Mouse (Mus musculus) midbrain, embryonic 16.5 days (tissue): ENCODE results near the gene Prtn3. TPM values are rescaled to one million over a fixed set of nuclear protein-coding genes. Genes with fewer than 3 reads are reported as not detected.
"Not testable (repeated sequence)": the region's sequence is repeated elsewhere in the genome, so short reads cannot be mapped to it uniquely, and the experiment has no call there.

Experiments used
- ATAC-seq: fragments of 200-750 bp; cut with Nextera tagmentation; 2 replicates; pipeline ENCODE4 v1.8.0; 2017; ENCODE audit warnings: moderate TSS enrichment
- H3K27ac ChIP-seq: fragments of 300-500 bp; sonication (generic); 2 replicates; pipeline ENCODE4 v1.5.1; 2014; ENCODE audit warnings: mild to moderate bottlenecking, low read length, mixed read lengths
- H3K27me3 ChIP-seq: fragments of 300-500 bp; sonication (generic); 2 replicates; pipeline ENCODE4 v1.6.1; 2014; ENCODE audit warnings: low read depth, low read length, mixed read lengths; ENCODE audit not compliant: control insufficient read depth, insufficient read depth
- H3K36me3 ChIP-seq: fragments of 300-500 bp; sonication (generic); 2 replicates; pipeline ENCODE4 v1.6.1; 2014; ENCODE audit warnings: mild to moderate bottlenecking, low read length, moderate library complexity, mixed read lengths; ENCODE audit not compliant: control insufficient read depth, insufficient read depth
- H3K4me1 ChIP-seq: fragments of 300-500 bp; sonication (generic); 2 replicates; pipeline ENCODE4 v1.6.1; 2014; ENCODE audit warnings: mild to moderate bottlenecking, low read length, mixed read lengths; ENCODE audit not compliant: control insufficient read depth, insufficient read depth
- H3K4me2 ChIP-seq: fragments of 300-500 bp; sonication (generic); 2 replicates; pipeline ENCODE4 v1.6.1; 2014; ENCODE audit warnings: mild to moderate bottlenecking, low read length, mixed read lengths
- H3K4me3 ChIP-seq: fragments of 300-500 bp; sonication (generic); 2 replicates; pipeline ENCODE4 v1.5.1; 2014; ENCODE audit warnings: low read depth, mild to moderate bottlenecking, low read length, moderate library complexity, mixed read lengths
- H3K9ac ChIP-seq: fragments of 300-500 bp; sonication (generic); 2 replicates; pipeline ENCODE4 v1.6.1; 2014; ENCODE audit warnings: low read depth, low read length, mixed read lengths
- H3K9me3 ChIP-seq: fragments of 300-500 bp; sonication (generic); replicated peaks from 2 replicates; pipeline ENCODE4 v1.6.1; 2014; ENCODE audit warnings: mild to moderate bottlenecking, low read length, mixed read lengths; ENCODE audit not compliant: control insufficient read depth, poor library complexity, severe bottlenecking
- WGBS: fragments of 180-500 bp; shearing (Covaris S2); extraction: QIAGEN DNeasy Blood & Tissue Kit; methylation state at CpG from one replicate; pipeline ENCODE4 v1.1.7; 2014; 5-methylcytosine and 5-hydroxymethylcytosine counted together
- polyA plus RNA-seq: library from polyadenylated mRNA; unstranded; fragments of >200 nt; fragmentation: Nextera tagmentation; extraction: Ambion mirVana; gene quantifications from 2 replicates; pipeline ENCODE4 v1.2.1, GENCODE M21; 2015

The Prtn3 gene
- polyA plus RNA-seq, 1 experiment from 2014 or later: 12.7 TPM

GRCm38 (mm10) chr10:79890670-79891069 is 16.4 kb downstream of the Prtn3 start, which contains the start of gene Cfd:
Gene Cfd (plus strand): TSS chr10:79890853.
- no peaks in the 10 kb centered on the region for H3K27me3 ChIP-seq
- no peak for ATAC-seq
- H3K4me3 ChIP-seq: no peak within 1 kb of the TSS
- no peak within 1 kb of the TSS for H3K4me2 ChIP-seq
- no peaks in the 10 kb centered on the region for H3K9me3 ChIP-seq
- 32% methylated on average over 5 of the region's 5 CpGs for WGBS
- no peaks in the 10 kb centered on the region for H3K4me1 ChIP-seq
- H3K9ac ChIP-seq: no peak within 1 kb of the TSS
- H3K27ac ChIP-seq: no peak within 1 kb of the TSS
- peaks cover 3% of the 10 kb centered on the region for H3K36me3 ChIP-seq

DNA sequence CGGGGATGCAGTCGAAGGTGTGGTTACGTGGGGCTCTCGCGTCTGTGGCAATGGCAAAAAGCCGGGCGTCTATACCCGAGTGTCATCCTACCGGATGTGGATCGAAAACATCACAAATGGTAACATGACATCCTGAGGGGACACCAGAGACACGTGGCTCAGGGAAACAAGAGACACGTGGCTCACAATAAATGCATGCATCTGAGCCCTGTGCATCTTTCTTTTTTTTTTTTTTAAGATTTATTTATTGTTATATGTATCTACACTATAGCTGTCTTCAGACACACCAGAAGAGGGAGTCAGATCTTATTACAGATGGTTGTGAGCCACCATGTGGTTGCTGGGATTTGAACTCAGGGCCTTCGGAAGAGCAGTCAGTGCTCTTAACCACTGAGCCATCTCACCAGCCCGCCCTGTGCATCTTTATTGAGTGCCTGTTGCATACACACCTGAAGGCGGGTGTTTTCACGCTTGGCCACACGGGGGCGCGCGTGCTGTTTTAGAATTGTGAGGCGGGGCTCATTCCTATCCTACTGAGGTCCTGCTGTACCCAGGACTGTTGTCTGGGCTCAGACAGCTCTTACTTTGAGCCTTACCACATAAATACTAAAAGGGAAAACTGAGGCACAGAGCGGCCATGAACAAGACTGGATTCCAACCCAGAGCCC is 18.3 kb downstream of the Prtn3 start:
- H3K4me2 ChIP-seq, H3K27me3 ChIP-seq, H3K9me3 ChIP-seq, H3K4me3 ChIP-seq, H3K9ac ChIP-seq, H3K27ac ChIP-seq, H3K4me1 ChIP-seq: not testable (repeated sequence)
- peaks cover 11% of the 10 kb centered on the region for H3K36me3 ChIP-seq
- WGBS: 45% methylated on average over 22 of the region's 22 CpGs
- ATAC-seq: 0 out of 2 replicates have a peak, but pooled peaks have one; percentile 50

DNA sequence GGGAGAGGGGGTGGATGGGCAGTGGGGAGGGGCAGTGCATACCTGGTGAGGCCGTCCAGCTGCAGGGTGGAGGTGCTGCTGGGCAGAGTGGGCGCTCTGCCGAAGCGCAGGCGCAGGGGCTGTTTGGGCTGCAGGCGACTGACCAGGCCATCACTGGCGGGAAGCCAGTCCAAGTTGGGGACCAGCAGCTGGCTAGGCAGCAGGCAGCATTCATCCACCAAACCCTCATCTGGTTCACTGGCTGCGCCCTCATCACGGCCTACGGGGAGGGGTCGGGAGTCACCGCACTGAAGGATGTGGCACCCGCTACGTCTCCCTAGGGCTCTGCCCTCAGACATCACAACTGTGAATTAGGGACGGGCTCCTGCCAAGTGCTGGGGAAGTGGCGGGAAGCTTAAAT is 22.0 kb downstream of the Prtn3 start:
- no peak for ATAC-seq
- peaks cover 21% of the 10 kb centered on the region for H3K36me3 ChIP-seq
- no peaks in the 10 kb centered on the region for H3K9me3 ChIP-seq
- no peaks in the 10 kb centered on the region for H3K4me1 ChIP-seq
- H3K27ac ChIP-seq: no peak overlapping the region
- WGBS: 87% methylated on average over 16 of the region's 16 CpGs
- no peak overlapping the region for H3K9ac ChIP-seq
- H3K4me2 ChIP-seq: no peak overlapping the region
- no peaks in the 10 kb centered on the region for H3K27me3 ChIP-seq
- H3K4me3 ChIP-seq: no peak overlapping the region

- Histone ChIP-seq H3K4me3 (no peak overlapping the region), H3K9ac (no peak overlapping the region), H3K27me3 (no peaks in the 10 kb centered on the region), H3K27ac (no peak overlapping the region), H3K4me2 (no peak overlapping the region), H3K9me3 (no peaks in the 10 kb centered on the region), H3K4me1 (no peaks in the 10 kb centered on the region), H3K36me3 (peaks cover 21% of the 10 kb centered on the region)
- ATAC-seq: no peak
- 88% methylated on average over 13 of the region's 13 CpGs for WGBS
These were observed 22.5 kb downstream of the Prtn3 start for GRCm38 (mm10) chr10:79896814-79897213.

DNA sequence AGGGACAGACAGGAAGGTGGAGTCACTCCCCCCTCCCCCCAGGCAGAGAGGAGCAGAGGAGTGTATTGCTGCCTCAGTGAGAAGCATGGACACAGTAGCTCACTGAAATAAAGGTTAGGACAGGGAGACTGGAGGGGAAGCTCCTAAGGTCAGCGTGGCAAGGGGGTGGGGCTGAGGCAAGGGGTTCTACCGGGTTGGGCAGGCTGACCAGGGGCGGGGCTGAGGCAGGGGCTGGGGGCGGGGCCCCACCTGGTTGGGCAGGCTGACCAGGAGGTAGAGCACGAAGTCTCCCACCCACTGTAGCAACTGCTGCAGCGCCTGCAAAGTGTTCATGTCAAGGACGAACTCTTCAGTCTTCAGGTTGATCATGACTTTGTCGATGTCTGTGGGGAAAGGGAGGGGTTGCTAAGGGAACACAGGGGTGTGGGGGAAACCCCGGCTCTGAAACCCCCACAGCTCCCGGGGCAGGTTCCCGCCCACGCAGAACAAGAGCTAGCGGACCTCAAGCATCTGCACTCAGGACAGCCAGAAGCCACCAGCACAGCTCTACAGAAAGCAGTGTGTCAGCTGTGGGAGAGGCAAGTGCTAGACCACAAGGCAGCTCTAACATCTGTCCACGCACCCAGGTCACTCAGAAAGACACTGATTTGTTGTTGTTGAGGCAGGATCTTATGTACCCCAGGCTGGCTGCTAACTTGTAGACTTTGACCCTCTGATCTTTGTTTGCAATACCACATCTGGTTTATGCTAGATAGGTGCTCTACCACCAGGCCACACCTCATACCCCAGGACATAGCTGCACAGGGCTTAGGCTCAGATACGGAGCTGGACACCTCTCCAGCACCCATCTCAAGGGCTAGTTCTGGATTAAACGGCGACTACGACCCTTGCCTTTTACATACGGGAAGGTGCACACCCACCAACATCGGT is 23.3 kb downstream of the Prtn3 start:
- no peak overlapping the region for H3K4me3 ChIP-seq
- no peak overlapping the region for H3K4me2 ChIP-seq
- 55% methylated on average over 20 of the region's 20 CpGs for WGBS
- H3K4me1 ChIP-seq: no peaks in the 10 kb centered on the region
- no peak overlapping the region for H3K27ac ChIP-seq
- no peaks in the 10 kb centered on the region for H3K9me3 ChIP-seq
- ATAC-seq: no peak
- H3K27me3 ChIP-seq: no peaks in the 10 kb centered on the region
- peaks cover 21% of the 10 kb centered on the region for H3K36me3 ChIP-seq
- H3K9ac ChIP-seq: no peak overlapping the region

- no peaks in the 10 kb centered on the region for H3K27me3 ChIP-seq
- peak; percentile 55 for ATAC-seq
- H3K4me1 ChIP-seq: no peaks in the 10 kb centered on the region
- no peaks in the 10 kb centered on the region for H3K9me3 ChIP-seq
- H3K27ac ChIP-seq: peak overlapping the region; percentile 55; the same call in 1 of the 2 replicates
- H3K4me2 ChIP-seq: no peak overlapping the region
- peaks cover 26% of the 10 kb centered on the region for H3K36me3 ChIP-seq
- WGBS: 14% methylated on average over 2 of the region's 2 CpGs
- H3K4me3 ChIP-seq: no peak overlapping the region
- H3K9ac ChIP-seq: no peak overlapping the region
These were observed 26.7 kb downstream of the Prtn3 start for GRCm38 (mm10) chr10:79900951-79901410.

DNA sequence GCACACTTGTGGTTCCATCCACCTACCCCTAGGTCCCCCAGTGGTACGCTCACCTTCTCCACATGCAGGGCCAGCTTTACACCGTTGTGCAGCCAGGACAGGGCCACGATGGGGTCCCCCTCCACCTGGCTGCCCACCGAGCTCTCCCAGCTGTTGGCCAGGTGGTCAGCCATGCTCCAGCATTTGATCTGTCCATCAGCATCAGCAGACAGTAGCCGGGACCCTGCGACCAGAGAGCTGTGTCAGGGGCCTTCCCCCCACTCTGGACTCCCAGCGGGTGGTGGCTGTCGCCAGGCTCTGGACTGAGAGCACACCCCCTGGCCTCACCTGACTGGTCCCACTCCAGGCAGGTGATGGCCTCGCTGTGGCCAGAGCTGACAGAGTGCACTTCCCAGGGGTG is 32.4 kb downstream of the Prtn3 start:
- peaks cover 20% of the 10 kb centered on the region; the same call in 1 of the 2 replicates for H3K36me3 ChIP-seq
- no peaks in the 10 kb centered on the region for H3K27me3 ChIP-seq
- H3K4me1 ChIP-seq: peaks cover 5% of the 10 kb centered on the region; the same call in 1 of the 2 replicates
- H3K9ac ChIP-seq: no peak overlapping the region
- no peak overlapping the region for H3K27ac ChIP-seq
- no peak overlapping the region for H3K4me2 ChIP-seq
- ATAC-seq: no peak
- H3K4me3 ChIP-seq: no peak overlapping the region
- no peaks in the 10 kb centered on the region for H3K9me3 ChIP-seq
- 90% methylated on average over 9 of the region's 9 CpGs for WGBS

- H3K36me3 ChIP-seq: peaks cover 25% of the 10 kb centered on the region; the same call in 1 of the 2 replicates
- H3K4me3 ChIP-seq: no peak overlapping the region
- no peaks in the 10 kb centered on the region for H3K9me3 ChIP-seq
- ATAC-seq: no peak
- H3K27ac ChIP-seq: no peak overlapping the region
- no peak overlapping the region for H3K4me2 ChIP-seq
- 94% methylated on average over 10 of the region's 10 CpGs for WGBS
- no peaks in the 10 kb centered on the region for H3K27me3 ChIP-seq
- H3K9ac ChIP-seq: no peak overlapping the region
- H3K4me1 ChIP-seq: peaks cover 5% of the 10 kb centered on the region; the same call in 1 of the 2 replicates
These were observed 33.1 kb downstream of the Prtn3 start for GRCm38 (mm10) chr10:79907415-79907814.
